In genomic region chr9:64060033-64060539, GRCm38 (mm10) we compare ENCODE assay signal across 8 mouse cellular contexts. TPM values are rescaled to one million over a fixed set of nuclear protein-coding genes. Genes with fewer than 3 reads are reported as not detected.
DNase-seq lines count a peak whose midpoint lies in the region; ATAC-seq lines count a peak whose summit lies in the region.

No protein-coding gene starts in this region.

- peak; percentile 71 for ATAC-seq in heart, embryonic 14.5 days (ENCODE audit: insufficient number of reproducible peaks, insufficient read depth, low FRiP score, low read depth)

- WGBS in heart, embryonic 14.5 days, result 1% methylated on average over 30 of the region's 30 CpGs

- peak overlapping the region; percentile 61 for H3K4me2 ChIP-seq in heart, embryonic 14.5 days (ENCODE audit: low read length)

- no peaks in the 10 kb centered on the region for H3K36me3 ChIP-seq in heart, embryonic 14.5 days (ENCODE audit: control insufficient read depth, insufficient read depth, low read length)

- H3K9me3 ChIP-seq in heart, embryonic 14.5 days (ENCODE audit: control insufficient read depth, low read length), result no peaks in the 10 kb centered on the region

- peak overlapping the region; percentile 86 to 91 for H3K27ac ChIP-seq in heart, embryonic 14.5 days (replicated peaks in 1 of 2; ENCODE audit: control insufficient read depth in 1 of 2, insufficient read depth in 1 of 2, low read depth in 2 of 2, low read length in 2 of 2)

- H3K4me1 ChIP-seq in heart, embryonic 14.5 days (ENCODE audit: control insufficient read depth in 2 of 2, insufficient read depth in 2 of 2, low read length in 2 of 2), result peaks cover 37% of the 10 kb centered on the region in 2 experiments

- H3K4me3 ChIP-seq in heart, embryonic 14.5 days (ENCODE audit: control insufficient read depth in 1 of 2, insufficient read depth in 1 of 2, low read depth in 1 of 2, low read length in 2 of 2), result peak overlapping the region; percentile 5 to 19; a peak in 2 of 4 replicates

- H3K27me3 ChIP-seq in heart, embryonic 14.5 days (ENCODE audit: control insufficient read depth, insufficient read depth, low read length), result no peaks in the 10 kb centered on the region

- peak; percentile 17 to 30 for DNase-seq in cerebellum, postnatal 10 days
- DNase-seq in cerebellum, adult 8-10 months, result no peak
- peak; percentile 77 for DNase-seq in embryo, embryonic 11 days
- peak; percentile 73 for DNase-seq in kidney, postnatal 10 days
- peak; percentile 71 for DNase-seq in lung, postnatal 36 days
- peak; percentile 26 to 30 for DNase-seq in spleen, postnatal 36 days (ENCODE audit: low spot score in 2 of 2)
- no peak for DNase-seq in cerebellum, adult 9-11 months

- H3K9ac ChIP-seq in heart, embryonic 14.5 days (ENCODE audit: low read length), result peak overlapping the region; percentile 61

RNA-seq across cellular contexts. Expression of gene Smad6, which starts 38.2 kb away (rescaled TPM):
- polyA plus RNA-seq in heart, embryonic 14.5 days (2014; fragmentation: Nextera tagmentation; extraction: Ambion mirVana), result 18.7 and 30.8 TPM in 2 replicates

RNA-seq across cellular contexts. Expression of gene Lctl, which starts 56.9 kb away (rescaled TPM):
- polyA plus RNA-seq in heart, embryonic 14.5 days (2014; fragmentation: Nextera tagmentation; extraction: Ambion mirVana), result not detected in 2 replicates

Comparison
In these comparisons a context has a peak if more than half of its experiments do, and no peak if none do; other contexts are left out.
1. DNase-seq: peak in cerebellum, postnatal 10 days (2 of 2), embryo, embryonic 11 days (single experiment), kidney, postnatal 10 days (single experiment), lung, postnatal 36 days (single experiment) and spleen, postnatal 36 days (2 of 2); none in cerebellum, adult 8-10 months (single experiment) and cerebellum, adult 9-11 months (single experiment).